Mouse (Mus musculus) inflammation-experienced regulatory T-cells, adult 6 months (primary cell): ENCODE data around the gene Tspan7. TPM values are rescaled to one million over a fixed set of nuclear protein-coding genes. Genes with fewer than 3 reads are reported as not detected.

Experiments
- ATAC-seq: one replicate; pipeline ENCODE4 v1.8.0; 2017
- polyA plus RNA-seq, 3 experiments: library from polyadenylated mRNA; unstranded; fragments of 100-300 nt; shearing (Covaris generic); gene quantifications; one replicate each; pipeline ENCODE4 v1.2.1; 2017

The Tspan7 gene
- polyA plus RNA-seq, 3 experiments from 2014 or later: not detected

- no peak for ATAC-seq
Measured at GRCm38 (mm10) chrX:10556899-10557298, 71.9 kb downstream of the Tspan7 start.

- no peak for ATAC-seq
Measured at GRCm38 (mm10) chrX:10557596-10557995, 72.6 kb downstream of the Tspan7 start.

- ATAC-seq: no peak
Measured at GRCm38 (mm10) chrX:10558625-10559024, 73.7 kb downstream of the Tspan7 start.

- ATAC-seq: no peak
Measured at GRCm38 (mm10) chrX:10565811-10566210, 80.9 kb downstream of the Tspan7 start.

- ATAC-seq: no peak
Measured at GRCm38 (mm10) chrX:10574523-10574922, 89.6 kb downstream of the Tspan7 start.

- no peak for ATAC-seq
Measured at GRCm38 (mm10) chrX:10575406-10575805, 90.4 kb downstream of the Tspan7 start.

- no peak for ATAC-seq
Measured at GRCm38 (mm10) chrX:10576349-10576748, 91.4 kb downstream of the Tspan7 start.

- no peak for ATAC-seq
Measured at GRCm38 (mm10) chrX:10577356-10577755, 92.4 kb downstream of the Tspan7 start.

- no peak for ATAC-seq
Measured at GRCm38 (mm10) chrX:10582731-10583130, 97.8 kb downstream of the Tspan7 start.

GRCm38 (mm10) chrX:10592244-10592643, 107.3 kb downstream of the Tspan7 start:
- no peak for ATAC-seq

- no peak for ATAC-seq
Measured at GRCm38 (mm10) chrX:10593561-10593960, 108.6 kb downstream of the Tspan7 start.

- no peak for ATAC-seq
Measured at GRCm38 (mm10) chrX:10617119-10617518, 132.2 kb downstream of the Tspan7 start.

GRCm38 (mm10) chrX:10641062-10641461, 156.1 kb downstream of the Tspan7 start:
- no peak for ATAC-seq

Other genes with a start within 250 kb of the Tspan7 start
- not detected for gene Otc, start 232.9 kb upstream of the Tspan7 start, polyA plus RNA-seq
- 10 to 100 TPM in 2 of 3 experiments, 1 to 10 TPM in 1; 8.6 to 15.8 (median 10.1) TPM for gene Mid1ip1, start 229.9 kb downstream of the Tspan7 start, polyA plus RNA-seq